Mouse (Mus musculus) kidney, postnatal 36 days (tissue): ENCODE results near the gene Slc25a33.
"Not testable (repeated sequence)": the region's sequence is repeated elsewhere in the genome, so short reads cannot be mapped to it uniquely, and the experiment has no call there.

Experiments
- DNase-seq, 2 experiments: peaks; one replicate each; pipeline ENCODE4 v3.0.0; 2021 to 2022; ENCODE audit warnings: mixed read lengths in 2 of 2

Gene Slc25a33

GRCm38 (mm10) chr4:149752124-149752799, 21.8 kb downstream of the Slc25a33 start:
- DNase-seq: peak; percentile 63 to 81

GRCm38 (mm10) chr4:149750671-149751070, 23.4 kb downstream of the Slc25a33 start:
- DNase-seq: no peak

- not testable (repeated sequence) for DNase-seq
Measured at GRCm38 (mm10) chr4:149749663-149750015, 24.4 kb downstream of the Slc25a33 start.

- no peak for DNase-seq
Measured at GRCm38 (mm10) chr4:149749003-149749662, 24.9 kb downstream of the Slc25a33 start.

GRCm38 (mm10) chr4:149744119-149744518, 30.0 kb downstream of the Slc25a33 start:
- no peak for DNase-seq

GRCm38 (mm10) chr4:149742011-149742530, 32.0 kb downstream of the Slc25a33 start:
- no peak for DNase-seq

GRCm38 (mm10) chr4:149740301-149740700, 33.8 kb downstream of the Slc25a33 start:
- DNase-seq: no peak

GRCm38 (mm10) chr4:149739478-149739877, 34.6 kb downstream of the Slc25a33 start:
- DNase-seq: no peak

- DNase-seq: peak; percentile 95 to 99
Measured at GRCm38 (mm10) chr4:149737383-149738324, 36.4 kb downstream of the Slc25a33 start, which contains the start of gene Tmem201. Gene Tmem201, minus strand, starts transcription at chr4:149738044.

- peak; percentile 70 to 82 for DNase-seq
Measured at GRCm38 (mm10) chr4:149736581-149736980, 37.5 kb downstream of the Slc25a33 start.

- no peak for DNase-seq
Measured at GRCm38 (mm10) chr4:149735624-149736250, 38.3 kb downstream of the Slc25a33 start.

GRCm38 (mm10) chr4:149734730-149735475, 39.2 kb downstream of the Slc25a33 start:
- DNase-seq: no peak

- DNase-seq: no peak
Measured at GRCm38 (mm10) chr4:149734246-149734645, 39.8 kb downstream of the Slc25a33 start.

- peak; percentile 32 to 37 for DNase-seq
Measured at GRCm38 (mm10) chr4:149733748-149734147, 40.3 kb downstream of the Slc25a33 start.

- DNase-seq: peak; percentile 38 to 60
Measured at GRCm38 (mm10) chr4:149732800-149733199, 41.3 kb downstream of the Slc25a33 start.

GRCm38 (mm10) chr4:149732313-149732712, 41.8 kb downstream of the Slc25a33 start:
- DNase-seq: no peak

- DNase-seq: no peak
Measured at GRCm38 (mm10) chr4:149730827-149731226, 43.2 kb downstream of the Slc25a33 start.

- DNase-seq: peak; percentile 63 to 67
Measured at GRCm38 (mm10) chr4:149728810-149729209, 45.3 kb downstream of the Slc25a33 start.

GRCm38 (mm10) chr4:149727636-149728035, 46.4 kb downstream of the Slc25a33 start:
- DNase-seq: no peak

- DNase-seq: peak; percentile 88 to 96
Measured at GRCm38 (mm10) chr4:149725661-149726350, 48.3 kb downstream of the Slc25a33 start.

- no peak for DNase-seq
Measured at GRCm38 (mm10) chr4:149724916-149725470, 49.1 kb downstream of the Slc25a33 start.
